Mouse (Mus musculus) MEL (cell line): ENCODE measurements at regions not wholly inside any gene's neighbourhood (a gene's known extent, or its start where the extent isn't known, plus 50 kb on each side); places are given as distances from the start of the nearest gene placed in this dataset.

Source experiments
- DNase-seq: peaks from one replicate; pipeline ENCODE4 v3.0.0; 2011; ENCODE audit warnings: low read depth, low spot score
- H3K27ac ChIP-seq: 2 replicates; pipeline ENCODE4 v1.5.1; 2012; ENCODE audit warnings: low read depth, mild to moderate bottlenecking, control low read depth, low read length, moderate library complexity; ENCODE audit not compliant: control insufficient read depth
- H3K27me3 ChIP-seq, 2 experiments: fragments of 150-350 bp in 1 of 2; sonication (generic) in 1 of 2; 2 replicates each; pipeline ENCODE4 v1.6.1; 2012; ENCODE audit warnings: low read length in 2 of 2, mild to moderate bottlenecking in 2 of 2, improper control_type of control experiment in 1 of 2, moderate library complexity in 1 of 2; ENCODE audit not compliant: insufficient read depth in 2 of 2, control insufficient read depth in 1 of 2
- H3K36me3 ChIP-seq, 2 experiments: 2 replicates each; pipeline ENCODE4 v1.6.1; 2012 to 2014; ENCODE audit warnings: low read length in 2 of 2, improper control_type of control experiment in 1 of 2, inconsistent platforms in 1 of 2, mild to moderate bottlenecking in 1 of 2; ENCODE audit not compliant: insufficient read depth in 2 of 2, control insufficient read depth in 1 of 2
- H3K4me1 ChIP-seq, 2 experiments: fragments of 150-350 bp in 1 of 2; sonication (generic) in 1 of 2; 2 replicates each; pipeline ENCODE4 v1.6.1; 2012; ENCODE audit warnings: low read length in 2 of 2, improper control_type of control experiment in 1 of 2, mild to moderate bottlenecking in 1 of 2; ENCODE audit not compliant: insufficient read depth in 2 of 2, control insufficient read depth in 1 of 2
- H3K4me3 ChIP-seq, 2 experiments: fragments of 150-350 bp in 1 of 2; sonication (generic) in 1 of 2; 2 replicates each; pipeline ENCODE4 v1.5.1; 2012; ENCODE audit warnings: low read depth in 2 of 2, low read length in 2 of 2, mild to moderate bottlenecking in 2 of 2, moderate library complexity in 2 of 2, control low read depth in 1 of 2, improper control_type of control experiment in 1 of 2; ENCODE audit not compliant: control insufficient read depth in 1 of 2, insufficient read depth in 1 of 2
- H3K79me2 ChIP-seq: 2 replicates; pipeline ENCODE4 v1.6.1; 2012; ENCODE audit warnings: mild to moderate bottlenecking, low read length, moderate library complexity; ENCODE audit not compliant: control insufficient read depth, poor library complexity, insufficient read depth
- H3K9ac ChIP-seq: 2 replicates; pipeline ENCODE4 v1.6.1; 2012; ENCODE audit warnings: low read depth, mild to moderate bottlenecking, control low read depth, low read length, moderate library complexity; ENCODE audit not compliant: control insufficient read depth, poor library complexity, severe bottlenecking
- H3K9me3 ChIP-seq: fragments of 150-350 bp; sonication (generic); replicated peaks from 2 replicates; pipeline ENCODE4 v1.6.1; 2012; ENCODE audit warnings: mild to moderate bottlenecking, low read length, improper control_type of control experiment, moderate library complexity; ENCODE audit not compliant: insufficient read depth
- BHLHE40 ChIP-seq: IDR thresholded peaks from 2 replicates; pipeline ENCODE4 v1.6.1; 2012; ENCODE audit warnings: low read depth, mild to moderate bottlenecking, inconsistent platforms, low read length, improper control_type of control experiment, borderline replicate concordance
- CHD2 ChIP-seq: IDR thresholded peaks from 2 replicates; pipeline ENCODE4 v1.6.1; 2011; ENCODE audit warnings: low read length, improper control_type of control experiment
- EP300 ChIP-seq, 2 experiments: IDR thresholded peaks; 2 replicates each; pipeline ENCODE4 v1.6.1; 2011; ENCODE audit warnings: improper control_type of control experiment in 2 of 2, low read length in 2 of 2, low read depth in 1 of 2, mild to moderate bottlenecking in 1 of 2
- ETS1 ChIP-seq: IDR thresholded peaks from 2 replicates; pipeline ENCODE4 v1.6.1; 2012; ENCODE audit warnings: low read depth, mild to moderate bottlenecking, inconsistent platforms, low read length, improper control_type of control experiment, moderate library complexity
- HCFC1 ChIP-seq: IDR thresholded peaks from 2 replicates; pipeline ENCODE4 v1.6.1; 2012; ENCODE audit warnings: low read depth, mild to moderate bottlenecking, inconsistent platforms, low read length, improper control_type of control experiment, moderate library complexity
- KAT2A ChIP-seq: conservative IDR thresholded peaks from 2 replicates; pipeline ENCODE4 v1.6.1; 2012; ENCODE audit warnings: low read depth, low read length, improper control_type of control experiment, inconsistent platforms
- MAFK ChIP-seq: IDR thresholded peaks from 2 replicates; pipeline ENCODE4 v1.6.1; 2011; ENCODE audit warnings: low read depth, mild to moderate bottlenecking, low read length, improper control_type of control experiment, borderline replicate concordance
- MYB ChIP-seq: IDR thresholded peaks from 2 replicates; pipeline ENCODE4 v1.6.1; 2011; ENCODE audit warnings: mild to moderate bottlenecking, low read depth, low read length, improper control_type of control experiment
- NELFE ChIP-seq: IDR thresholded peaks from 2 replicates; pipeline ENCODE4 v1.6.1; 2011; ENCODE audit warnings: low read depth, low read length, improper control_type of control experiment
- POLR2AphosphoS2 ChIP-seq: IDR thresholded peaks from 2 replicates; pipeline ENCODE4 v1.6.1; 2011; ENCODE audit warnings: low read length, improper control_type of control experiment
- RAD21 ChIP-seq: IDR thresholded peaks from 2 replicates; pipeline ENCODE4 v1.6.1; 2011; ENCODE audit warnings: mild to moderate bottlenecking, low read depth, low read length, improper control_type of control experiment
- RCOR1 ChIP-seq: IDR thresholded peaks from 2 replicates; pipeline ENCODE4 v1.6.1; 2012; ENCODE audit warnings: low read depth, mild to moderate bottlenecking, inconsistent platforms, low read length, improper control_type of control experiment
- SIN3A ChIP-seq: IDR thresholded peaks from 2 replicates; pipeline ENCODE4 v1.6.1; 2012; ENCODE audit warnings: low read length, improper control_type of control experiment, inconsistent platforms
- TBP ChIP-seq: IDR thresholded peaks from 2 replicates; pipeline ENCODE4 v1.8.0; 2011; ENCODE audit warnings: low read depth, low read length, improper control_type of control experiment
- USF2 ChIP-seq, 2 experiments: IDR thresholded peaks; 2 replicates each; pipeline ENCODE4 v1.6.1; 2011 to 2012; ENCODE audit warnings: improper control_type of control experiment in 2 of 2, low read length in 2 of 2, borderline replicate concordance in 1 of 2, inconsistent platforms in 1 of 2, low read depth in 1 of 2, mild to moderate bottlenecking in 1 of 2; ENCODE audit not compliant: insufficient read depth in 1 of 2
- ZC3H11A ChIP-seq: IDR thresholded peaks from 2 replicates; pipeline ENCODE4 v1.6.1; 2012; ENCODE audit warnings: low read depth, mild to moderate bottlenecking, inconsistent platforms, low read length, improper control_type of control experiment
- ZKSCAN1 ChIP-seq: IDR thresholded peaks from 2 replicates; pipeline ENCODE4 v1.6.1; 2012; ENCODE audit warnings: low read depth, mild to moderate bottlenecking, inconsistent platforms, low read length, improper control_type of control experiment, moderate library complexity
- ZMIZ1 ChIP-seq: IDR thresholded peaks from 2 replicates; pipeline ENCODE4 v1.6.1; 2012; ENCODE audit warnings: low read depth, mild to moderate bottlenecking, inconsistent platforms, low read length, improper control_type of control experiment, moderate library complexity

- no peaks in the 10 kb centered on the region for H3K79me2 ChIP-seq
- H3K36me3 ChIP-seq: no peaks in the 10 kb centered on the region; a peak in 2 of 4 replicates
- no peak overlapping the region for H3K4me3 ChIP-seq
- TF ChIP-seq SIN3A (no peak), TBP (no peak), RCOR1 (no peak), EP300 (IDR thresholded peaks at IDR 0.05; ENCODE audit: low read depth in 1 of 2, low read length in 2 of 2) (no peak), HCFC1 (peak; percentile 58; the same call in 1 of the 2 replicates)
- H3K27ac ChIP-seq: no peak overlapping the region
- no peaks in the 10 kb centered on the region for H3K9me3 ChIP-seq
- DNase-seq: peak; percentile 11
- H3K4me1 ChIP-seq: peaks cover 0 to 5% of the 10 kb centered on the region in 2 experiments; a peak in 2 of 4 replicates
- H3K9ac ChIP-seq: no peak overlapping the region
- no peaks in the 10 kb centered on the region for H3K27me3 ChIP-seq
Observed at GRCm38 (mm10) chr5:106765335-106765734, 68.2 kb upstream of the Zfp644 start.

- H3K9ac ChIP-seq: no peak overlapping the region
- DNase-seq: no peak
- H3K79me2 ChIP-seq: no peaks in the 10 kb centered on the region
- no peaks in the 10 kb centered on the region for H3K27me3 ChIP-seq
- H3K4me1 ChIP-seq: peaks cover 0 to 5% of the 10 kb centered on the region in 2 experiments; a peak in 2 of 4 replicates
- no peaks in the 10 kb centered on the region for H3K9me3 ChIP-seq
- no peak overlapping the region for H3K4me3 ChIP-seq
- H3K36me3 ChIP-seq: no peaks in the 10 kb centered on the region; a peak in 2 of 4 replicates
- TF ChIP-seq MAFK: no peak
- TF ChIP-seq ZMIZ1: no peak
- no peak for TF ChIP-seq ETS1
- TF ChIP-seq CHD2: no peak
- TF ChIP-seq RAD21: no peak
- no peak for TF ChIP-seq BHLHE40
- no peak for TF ChIP-seq NELFE
- TF ChIP-seq RCOR1: no peak
- TF ChIP-seq USF2 (IDR thresholded peaks at IDR 0.05; ENCODE audit: borderline replicate concordance in 1 of 2, insufficient read depth in 1 of 2, low read depth in 1 of 2, low read length in 2 of 2): no peak
- no peak for TF ChIP-seq POLR2AphosphoS2
- TF ChIP-seq MYB: no peak
- no peak for TF ChIP-seq KAT2A
- no peak for TF ChIP-seq ZKSCAN1
- TF ChIP-seq ZC3H11A: no peak
- no peak overlapping the region for H3K27ac ChIP-seq
Observed at GRCm38 (mm10) chr5:106763283-106763682, 66.2 kb upstream of the Zfp644 start.
